Mouse (Mus musculus) urinary bladder, adult 2 months (tissue): Measurements from ENCODE around the gene Abca6. TPM values are rescaled to one million over a fixed set of nuclear protein-coding genes. Genes with fewer than 3 reads are reported as not detected.

ENCODE experiments used
- DNase-seq: peaks from one replicate; pipeline ENCODE4 v3.0.0; 2022; ENCODE audit warnings: low spot score
- polyA plus RNA-seq: library from polyadenylated mRNA; depleted of rRNA; stranded (reverse); fragments of >200 nt; gene quantifications from 2 replicates; pipeline ENCODE4 v1.2.3, GENCODE M21; 2012; rRNA removed

Gene Abca6
- polyA plus RNA-seq, 1 experiment: 4.0 TPM

DNA sequence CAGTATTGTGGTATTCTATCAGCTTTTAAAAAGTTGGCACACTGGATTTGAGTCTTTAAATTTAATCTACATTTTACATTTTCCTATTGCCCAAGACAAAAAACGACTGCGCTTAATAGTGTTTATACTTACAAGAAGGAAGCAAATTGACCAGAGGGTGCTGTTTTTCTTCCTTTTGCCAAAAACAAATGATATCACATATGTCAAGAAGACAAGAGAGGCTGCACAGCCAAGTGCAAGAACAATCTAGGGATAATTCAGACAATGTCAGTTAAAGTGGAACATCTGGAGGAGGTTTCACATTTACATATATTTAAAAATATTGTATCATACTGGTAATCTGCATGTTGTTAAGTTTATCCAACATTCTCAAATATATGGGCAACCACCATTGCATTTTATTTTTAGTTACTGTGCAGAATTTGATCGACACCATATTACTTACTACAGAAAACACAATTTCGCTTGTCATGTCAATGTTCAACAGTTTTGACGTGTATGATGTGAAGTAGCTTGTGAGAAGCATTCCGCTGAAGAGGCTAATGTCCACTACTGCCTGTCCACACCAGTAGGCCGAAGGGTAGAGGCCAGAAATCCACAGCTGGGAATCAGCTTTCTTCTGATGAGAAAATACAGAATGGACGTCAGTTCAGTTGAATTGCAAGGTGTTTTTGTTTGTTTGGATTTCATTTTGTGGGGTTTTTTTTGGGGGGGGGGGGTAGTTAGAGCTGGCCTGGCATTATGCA lies 54.8 kb downstream of the Abca6 start:
- no peak for DNase-seq

GRCm38 (mm10) chr11:110195310-110195709 lies 56.3 kb downstream of the Abca6 start:
- no peak for DNase-seq

- DNase-seq: no peak
These were observed 80.4 kb downstream of the Abca6 start for GRCm38 (mm10) chr11:110171212-110171611.

- no peak for DNase-seq
These were observed 83.9 kb downstream of the Abca6 start, which contains the start of gene Abca9 for GRCm38 (mm10) chr11:110167459-110168251. Gene Abca9, minus strand, starts transcription at chr11:110168196.

GRCm38 (mm10) chr11:110165822-110166221 lies 85.8 kb downstream of the Abca6 start:
- no peak for DNase-seq

GRCm38 (mm10) chr11:110165409-110165808 lies 86.2 kb downstream of the Abca6 start:
- DNase-seq: no peak

DNA sequence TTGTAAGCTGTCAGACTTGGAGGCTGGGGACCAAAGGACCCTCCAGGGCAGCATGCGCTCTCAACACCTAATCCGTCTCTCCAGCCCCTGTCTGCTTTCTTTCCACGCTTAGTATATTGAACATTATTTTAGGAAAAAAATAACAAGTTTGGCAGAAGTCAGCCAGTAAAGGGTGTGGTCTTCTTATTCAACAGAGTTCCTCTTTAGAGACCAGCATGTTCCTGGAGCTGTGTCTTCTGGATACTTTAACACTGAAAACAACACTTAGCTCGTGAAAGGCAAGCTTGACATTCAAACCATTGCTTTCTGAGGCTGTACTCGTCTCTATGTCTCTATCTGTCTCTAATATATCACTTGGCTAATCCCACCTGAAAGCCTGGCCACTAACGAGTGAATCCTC lies 94.5 kb downstream of the Abca6 start:
- DNase-seq: no peak

GRCm38 (mm10) chr11:110155985-110156384 lies 95.6 kb downstream of the Abca6 start:
- DNase-seq: no peak

DNA sequence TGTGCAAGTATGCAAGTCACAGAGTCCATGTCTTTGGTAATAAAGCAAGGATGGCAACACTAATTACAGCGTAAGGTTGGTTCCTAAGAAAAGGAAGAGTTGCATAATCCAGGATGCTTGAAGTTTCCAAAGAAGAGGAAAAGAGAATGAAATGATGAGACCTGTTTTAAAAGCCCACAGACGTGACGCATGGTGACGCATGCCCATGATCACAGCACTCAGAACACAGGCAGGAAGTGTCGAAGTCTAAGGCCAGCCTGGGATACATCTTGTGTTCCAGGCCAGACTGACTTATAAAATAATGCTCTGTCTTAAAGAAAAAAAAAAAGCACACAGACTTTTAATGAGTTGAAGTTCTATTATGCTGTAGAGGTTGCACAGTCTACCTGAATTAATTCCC lies 103.9 kb downstream of the Abca6 start:
- no peak for DNase-seq

DNA sequence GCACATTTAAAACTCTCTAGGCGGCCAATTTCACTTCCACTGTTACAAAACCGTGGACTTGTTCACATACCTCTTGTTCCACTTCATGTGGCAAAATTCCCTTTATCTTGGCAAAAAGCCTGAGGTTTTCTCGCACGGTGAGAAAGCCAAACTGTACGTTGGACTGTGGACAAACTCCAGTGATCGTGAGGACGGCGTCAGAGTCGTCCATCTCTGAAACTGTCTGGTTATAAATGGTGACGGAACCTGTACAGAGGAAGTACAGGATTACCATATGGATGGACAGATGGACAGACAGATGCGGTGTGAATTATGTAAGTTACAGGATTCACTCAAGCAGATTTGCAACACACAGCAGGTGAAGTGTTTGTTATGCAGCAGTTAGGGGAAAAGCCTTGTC lies 106.2 kb downstream of the Abca6 start:
- DNase-seq: no peak

GRCm38 (mm10) chr11:110130760-110131159 lies 120.8 kb downstream of the Abca6 start:
- DNase-seq: no peak

Other genes starting within 250 kb of the Abca6 start
- gene Abca8a, start 155.8 kb downstream of the Abca6 start, polyA plus RNA-seq: 49.8 TPM in 2 replicates
- gene Abca9, start 83.6 kb downstream of the Abca6 start, polyA plus RNA-seq: 7.5 TPM in 2 replicates
- 4.2 and 4.5 TPM in 2 replicates for gene Abca5, start 85.9 kb upstream of the Abca6 start, polyA plus RNA-seq
- 8.4 and 9.0 TPM in 2 replicates for gene Map2k6, start 147.3 kb upstream of the Abca6 start, polyA plus RNA-seq